Mouse (Mus musculus): ENCODE results near the gene Abhd10. TPM values are rescaled to one million over a fixed set of nuclear protein-coding genes. Genes with fewer than 3 reads are reported as not detected.

Abhd10 gene
- 10 to 100 TPM; 21.6 to 33.0 TPM for total RNA-seq (2023)

DNA sequence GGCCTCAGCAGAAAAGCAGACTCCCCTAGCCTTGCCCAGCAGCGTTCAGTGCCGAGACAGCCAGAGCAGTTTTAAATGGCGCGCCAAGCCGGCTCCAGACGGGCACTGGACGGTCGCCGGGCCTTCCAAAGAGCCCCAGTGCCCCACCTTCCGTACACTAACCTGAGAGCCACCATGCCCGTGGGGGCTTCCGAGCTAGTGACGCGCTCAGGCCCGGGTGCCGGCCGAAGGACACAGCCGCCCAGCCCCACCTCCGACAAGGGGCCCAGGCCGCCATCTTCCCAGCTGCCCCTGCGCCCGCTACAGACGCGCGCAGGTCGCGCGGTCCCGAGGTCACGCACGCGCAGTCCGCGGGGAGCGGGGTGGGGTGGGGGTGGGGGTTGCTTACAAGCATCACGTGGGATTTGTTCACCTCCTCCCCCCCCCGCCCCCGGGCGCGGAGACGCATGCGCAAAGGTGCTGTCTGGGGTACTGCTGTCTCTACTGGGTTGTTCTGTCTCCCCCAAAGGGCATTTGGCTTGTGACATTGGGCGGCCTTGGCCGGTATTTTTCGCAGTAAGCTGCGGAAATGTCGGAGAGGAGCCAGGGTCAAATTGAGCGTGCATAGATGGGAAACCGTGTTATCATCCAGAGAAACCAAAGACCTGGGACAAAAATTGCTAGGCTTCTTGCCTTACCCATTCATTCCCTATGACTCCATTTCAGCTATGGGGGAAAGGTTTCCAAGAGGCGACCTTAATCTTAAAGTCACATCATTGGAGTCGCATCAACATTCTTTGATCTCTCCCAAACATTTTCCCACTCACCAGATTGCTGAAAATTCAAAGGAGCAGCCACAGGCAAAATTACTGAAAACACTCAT is at the start of gene Abhd10:
Gene Abhd10, minus strand, starts transcription at position 341 of the 862 bp plus-strand sequence.

DNA sequence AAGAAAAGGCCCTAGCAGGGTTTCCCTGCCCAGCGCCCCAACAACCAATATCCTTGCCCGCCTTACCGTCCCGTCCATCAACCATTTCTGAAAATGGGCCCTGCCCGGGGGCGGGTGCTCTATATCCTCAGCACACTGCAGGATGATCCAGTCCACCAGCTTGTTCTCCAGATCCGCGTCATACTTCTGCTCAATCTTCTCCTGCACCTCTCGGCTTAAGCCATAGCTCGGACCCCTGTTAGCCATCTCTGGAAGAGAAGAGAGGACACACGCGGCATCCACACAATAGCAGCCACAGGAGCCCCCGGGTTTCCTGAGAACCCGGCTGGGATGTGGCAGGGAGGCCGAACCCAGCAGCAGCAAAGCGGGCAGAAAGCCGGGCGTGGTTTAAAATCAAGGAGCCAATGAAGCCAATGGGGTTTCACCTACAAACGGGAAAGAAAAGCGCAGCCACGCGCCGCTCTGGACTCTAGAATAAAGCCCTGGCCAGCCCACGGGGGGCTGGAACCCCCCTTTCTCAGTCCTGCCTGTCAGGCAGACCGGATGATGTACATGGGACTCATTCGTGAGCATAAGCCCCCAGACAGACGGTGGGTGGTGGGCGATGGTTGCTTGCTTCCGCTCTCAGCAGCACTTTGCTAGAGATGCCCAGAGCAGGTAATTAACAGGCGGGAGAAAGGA is 18.6 kb downstream of the Abhd10 start, which contains the start of gene Tagln3:
Gene Tagln3, minus strand, starts transcription at position 548 of the 681 bp plus-strand sequence.

DNA sequence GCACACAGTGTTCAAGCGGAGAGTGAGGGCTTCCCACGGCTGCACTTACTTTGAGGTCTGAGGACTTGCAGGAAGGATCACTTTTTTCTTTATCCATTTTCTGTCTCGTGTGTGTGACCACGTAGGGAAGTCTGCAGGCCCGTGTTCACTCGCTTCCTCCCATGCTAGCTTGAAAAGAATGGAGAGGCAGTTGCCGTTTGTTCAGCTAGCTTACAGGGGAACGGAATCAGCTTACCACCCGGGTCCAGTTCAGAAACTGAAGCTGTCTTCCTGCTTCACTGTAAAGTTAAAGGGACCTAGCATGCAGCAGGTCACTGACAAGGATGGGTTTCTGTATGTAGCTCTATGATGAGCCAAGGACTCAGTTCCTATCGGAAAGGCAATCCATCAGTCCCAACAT is 49.2 kb downstream of the Abhd10 start, which contains the start of gene Tmprss7:
Gene Tmprss7, minus strand, starts transcription at position 101 of the 400 bp plus-strand sequence.

Other genes starting within 250 kb of the Abhd10 start
- gene Gm609, start 250.0 kb downstream of the Abhd10 start, total RNA-seq (2023): not detected
- gene Gm17783, start 210.9 kb downstream of the Abhd10 start, total RNA-seq (2023): not detected
- not detected for gene Slc9c1, start 207.6 kb downstream of the Abhd10 start, total RNA-seq (2023)
- gene Gcsam, start 132.6 kb downstream of the Abhd10 start, total RNA-seq (2023): not detected
- gene BC016579, start 88.9 kb downstream of the Abhd10 start, total RNA-seq (2023): not detected
- under 1 TPM in 1 of 2 experiments, not detected in 1; 0.23 TPM for gene Tmprss7, start 49.3 kb downstream of the Abhd10 start, total RNA-seq (2023)
- not detected for gene Tagln3, start 18.3 kb downstream of the Abhd10 start, total RNA-seq (2023)
- not detected for gene Phldb2, start 210.6 kb upstream of the Abhd10 start, total RNA-seq (2023)

Data from B cell, adult 67 days (primary cell).